Mouse (Mus musculus) adrenal gland, adult (tissue): ENCODE data around the gene Ebi3.
A peak's percentile ranks its signal among the peaks of the same experiment; 100 is the strongest.

Experiments
- DNase-seq, 2 experiments: peaks; one replicate each; pipeline ENCODE4 v3.0.0; 2022 to 2023; ENCODE audit warnings: low spot score in 1 of 2; ENCODE audit not compliant: inconsistent age in 2 of 2

The Ebi3 gene

DNA sequence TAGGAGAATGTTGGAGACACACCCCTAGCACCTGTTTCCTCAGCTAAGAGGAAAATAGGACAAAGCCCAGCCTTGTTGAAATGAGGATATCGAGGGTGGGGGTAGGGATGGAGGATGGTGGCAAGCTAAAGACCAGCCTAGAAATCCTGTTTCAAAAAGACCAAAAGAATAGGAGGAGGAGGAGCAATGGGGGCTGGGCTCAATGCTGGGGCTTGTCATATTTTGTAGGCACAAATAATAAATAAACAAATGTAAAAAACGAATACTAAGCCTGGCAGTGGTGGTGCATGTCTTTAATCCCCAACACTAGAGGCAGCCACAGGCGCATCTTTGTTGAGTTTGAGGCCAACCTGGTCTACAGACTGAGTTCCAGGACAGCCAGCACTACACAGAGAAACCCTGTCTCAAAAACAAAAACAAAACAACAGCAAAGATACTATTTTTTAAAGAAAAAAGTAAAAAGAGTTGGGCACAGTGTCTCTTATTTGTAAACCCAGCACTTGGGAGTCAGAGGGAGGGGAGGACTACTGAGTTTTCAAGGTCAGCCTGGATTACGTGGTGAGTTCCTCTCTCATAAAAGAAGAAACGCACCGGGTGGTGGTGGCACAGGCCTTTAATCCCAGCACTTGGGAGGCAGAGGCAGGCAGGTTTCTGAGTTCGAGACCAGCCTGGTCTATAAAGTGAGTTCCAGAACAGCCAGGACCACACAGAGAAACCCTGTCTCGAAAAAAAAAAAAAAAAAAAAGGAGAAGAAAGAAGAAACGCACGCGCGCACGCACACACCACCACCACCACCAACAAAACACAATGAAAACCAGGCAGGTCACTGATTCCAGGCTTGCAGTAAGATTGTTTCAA lies 5.5 kb downstream of the Ebi3 start:
- DNase-seq = peak; percentile 35 to 56

DNA sequence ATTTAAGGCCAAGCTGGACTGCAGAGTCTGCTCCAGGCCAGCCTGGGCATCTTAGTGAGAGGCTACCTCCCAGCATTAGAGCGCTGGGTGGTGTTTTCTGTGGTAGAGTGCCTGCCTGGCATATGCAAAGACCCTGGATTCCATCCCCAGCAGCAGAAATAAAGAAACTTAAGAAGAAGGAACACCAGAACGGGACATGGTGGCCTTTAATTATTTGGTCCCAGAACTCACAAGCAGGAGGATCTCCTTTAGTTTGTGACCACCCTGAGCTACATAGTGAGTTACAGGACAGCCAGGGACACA lies 6.1 kb downstream of the Ebi3 start:
- DNase-seq = no peak

DNA sequence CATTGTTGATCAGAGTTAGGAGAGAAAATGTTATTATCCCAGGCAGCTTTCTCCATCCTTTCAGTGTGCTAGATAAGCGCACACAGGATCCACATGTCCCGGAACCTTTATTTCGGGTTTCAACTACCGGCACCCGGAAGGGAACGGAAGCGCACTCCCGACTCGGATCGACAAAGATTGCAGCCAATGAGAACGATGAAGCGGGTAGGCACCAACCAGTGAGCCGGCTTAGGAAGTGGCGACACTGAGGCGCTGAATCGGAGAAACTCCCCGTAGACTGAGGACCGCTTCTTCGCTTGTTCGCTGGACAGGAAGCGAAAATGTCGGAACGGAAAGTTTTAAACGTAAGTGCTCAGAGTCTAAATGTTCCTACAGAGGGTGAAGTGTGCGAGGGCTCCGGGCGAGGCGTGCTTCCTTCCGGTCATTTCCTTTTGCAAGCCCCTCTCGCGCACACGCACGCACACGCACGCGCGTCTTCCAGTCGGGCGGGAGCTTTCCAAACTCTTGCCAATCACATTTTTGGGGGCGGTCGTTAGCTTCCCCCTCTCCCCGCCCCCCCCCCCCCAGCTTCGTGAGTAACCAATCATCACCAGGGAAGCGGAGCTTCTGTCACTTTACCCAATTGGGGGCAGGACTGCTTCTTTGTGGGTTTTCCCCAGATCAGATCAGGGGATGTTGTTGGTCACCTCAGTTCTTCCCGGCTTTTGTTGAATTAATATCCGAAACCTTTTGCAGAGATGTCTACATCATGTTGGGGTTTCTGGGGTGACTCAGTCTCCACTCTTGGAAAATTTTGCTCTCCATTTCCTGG lies 6.7 kb downstream of the Ebi3 start, which contains the start of gene Yju2:
Yju2 (plus strand) TSS at position 182 of the 811 bp plus-strand sequence.
- peak; percentile 93 to 99 for DNase-seq

DNA sequence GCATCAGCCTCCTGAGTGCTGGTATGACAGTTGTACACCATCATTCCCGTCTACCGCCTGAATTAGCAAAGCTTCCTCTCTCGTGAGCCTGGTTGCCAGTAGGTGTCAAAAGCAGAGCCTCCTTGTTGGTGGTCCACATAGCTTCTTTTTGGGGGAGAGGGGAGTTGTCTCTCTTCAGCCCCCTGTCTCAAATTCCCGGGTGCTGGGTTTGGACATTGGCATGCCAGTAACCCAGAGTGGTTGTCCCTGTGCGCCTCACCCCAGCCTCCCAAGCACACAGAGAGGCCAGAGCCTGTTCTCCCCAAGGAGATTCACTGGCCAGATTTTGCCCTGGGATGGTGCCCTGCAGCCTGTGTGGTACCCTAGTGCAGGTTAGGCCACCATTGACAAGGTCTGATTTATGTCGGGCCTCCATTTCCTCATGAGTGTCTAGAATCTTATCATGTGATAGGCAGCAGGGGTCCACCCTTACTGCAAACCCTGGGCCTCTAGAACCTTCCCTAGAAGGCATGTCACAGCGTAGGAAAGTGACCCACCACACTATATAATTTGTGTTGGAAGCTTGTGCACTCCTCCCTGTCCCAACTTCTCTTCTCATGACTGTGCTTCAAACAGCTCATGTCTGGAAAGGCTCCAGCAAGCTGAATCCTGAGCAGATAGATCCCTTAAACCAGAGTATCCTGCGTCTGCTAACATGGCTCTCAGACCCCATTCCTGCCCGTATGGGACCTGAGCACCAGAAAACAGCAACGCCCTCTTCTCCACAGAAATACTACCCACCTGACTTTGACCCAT lies 7.7 kb downstream of the Ebi3 start:
- peak in 1 of 2 experiments; percentile 28 for DNase-seq

DNA sequence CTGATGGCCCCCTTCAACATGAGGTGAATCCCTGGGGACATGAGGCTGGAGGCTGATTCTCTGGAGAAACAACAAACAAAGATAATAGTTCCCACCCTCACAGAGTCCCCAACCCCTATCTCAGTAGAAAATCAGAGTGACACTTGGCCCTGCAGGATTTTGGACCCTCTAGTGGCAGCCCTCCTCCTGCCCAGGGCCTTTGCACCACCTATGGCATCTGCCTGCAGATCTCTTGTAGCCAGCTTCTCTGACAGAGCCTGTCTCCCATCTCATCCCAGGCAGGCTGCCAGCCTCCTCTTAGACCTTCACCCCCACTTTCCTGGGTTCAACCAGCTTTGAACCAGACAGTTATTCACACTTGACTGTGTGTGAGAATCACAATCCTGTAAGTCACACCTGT lies 8.4 kb downstream of the Ebi3 start:
- no peak for DNase-seq

DNA sequence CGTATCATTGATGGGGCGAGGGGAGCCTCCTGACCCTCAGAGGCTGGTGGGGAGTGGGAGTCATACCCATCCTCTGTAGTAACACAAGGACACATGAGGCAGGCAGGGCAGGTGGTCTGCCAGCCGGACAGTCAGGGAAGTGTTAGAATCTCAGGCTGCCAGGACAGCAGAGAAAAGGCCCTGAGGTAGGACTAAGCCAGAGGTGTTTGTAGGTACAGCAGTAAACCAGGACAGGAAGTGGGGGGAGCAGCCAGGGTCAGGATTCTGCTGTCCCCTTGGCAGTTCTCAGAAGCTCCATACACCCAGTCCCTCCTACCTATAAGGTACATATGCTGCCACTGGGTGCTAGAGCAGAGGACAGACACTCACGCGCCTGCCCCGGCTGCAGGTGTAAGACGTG lies 9.2 kb downstream of the Ebi3 start:
- DNase-seq = no peak

DNA sequence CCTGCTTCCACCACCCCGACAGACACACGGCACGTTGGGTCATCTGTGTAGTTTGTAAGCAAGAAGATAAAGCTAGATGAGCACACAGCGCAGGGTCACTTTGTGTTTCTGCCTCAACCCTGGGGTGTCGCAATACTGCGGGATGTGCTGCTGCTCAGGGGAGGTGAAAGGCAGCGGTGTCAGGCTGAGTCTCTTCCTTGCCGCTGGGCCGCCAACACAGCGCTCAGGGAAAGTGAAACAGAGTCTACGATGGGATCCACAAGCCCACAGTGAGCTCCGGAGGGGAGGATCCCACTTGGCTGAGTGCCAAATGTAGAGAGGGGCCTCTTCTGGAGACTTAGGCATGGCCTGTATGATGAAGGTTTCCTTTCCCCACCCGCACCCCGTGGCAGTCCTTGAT lies 10.7 kb downstream of the Ebi3 start:
- DNase-seq = no peak

DNA sequence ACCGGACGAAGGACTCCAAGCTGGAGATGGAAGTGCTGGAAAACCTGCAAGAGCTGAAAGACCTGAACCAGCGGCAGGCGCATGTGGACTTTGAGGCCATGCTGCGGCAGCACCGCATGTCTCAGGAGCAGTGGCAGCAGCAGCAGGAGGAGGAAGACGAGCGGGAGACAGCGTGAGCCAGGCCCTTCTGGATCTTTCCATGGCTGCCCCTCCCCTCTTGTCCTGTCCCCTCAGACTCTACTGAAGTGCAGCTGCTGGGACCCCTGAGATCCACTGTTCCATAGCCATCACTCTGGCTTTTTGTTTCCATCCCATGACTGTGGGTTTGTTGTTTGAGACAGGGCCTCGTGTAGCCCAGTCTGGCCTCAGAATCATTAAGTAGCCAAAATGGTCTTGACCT lies 12.1 kb downstream of the Ebi3 start:
- no peak for DNase-seq

DNA sequence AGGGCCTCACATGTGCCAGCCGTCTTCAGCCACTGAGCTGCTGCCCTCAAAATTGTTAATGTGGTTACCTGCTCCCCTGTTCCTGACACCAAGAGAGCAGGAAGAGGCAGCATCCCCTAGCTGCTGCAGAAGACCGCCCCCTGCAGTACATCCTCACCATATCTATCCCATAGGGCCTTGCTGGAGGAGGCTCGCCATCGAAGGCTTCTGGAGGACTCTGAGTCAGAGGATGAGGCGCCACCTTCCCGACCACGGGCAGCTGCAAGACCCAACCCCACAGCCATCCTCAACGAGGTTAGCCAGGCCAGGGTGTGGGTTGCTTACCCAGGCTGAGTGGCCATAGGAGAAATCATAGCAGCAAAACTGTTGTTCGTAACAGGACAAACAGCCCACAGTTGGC lies 12.6 kb downstream of the Ebi3 start:
- DNase-seq = no peak

DNA sequence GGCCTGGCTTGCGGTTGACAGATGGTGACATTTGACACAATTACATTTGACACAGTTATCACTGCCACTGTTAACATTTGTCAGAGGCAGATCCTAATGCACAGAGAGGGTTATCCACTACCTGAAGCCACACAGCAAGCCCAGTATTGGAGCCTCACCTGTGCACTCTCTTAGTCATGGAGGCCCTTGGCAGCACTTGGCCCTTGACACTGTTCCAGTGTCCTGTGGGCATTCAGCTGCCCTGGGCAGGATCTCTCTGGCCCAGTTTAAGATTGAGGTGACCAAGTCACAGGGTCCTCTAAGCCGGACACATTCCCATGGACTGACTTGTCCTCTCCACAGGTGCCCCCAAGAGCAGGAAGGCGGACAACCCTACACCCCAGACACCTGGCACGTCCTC lies 14.7 kb downstream of the Ebi3 start:
- no peak for DNase-seq

DNA sequence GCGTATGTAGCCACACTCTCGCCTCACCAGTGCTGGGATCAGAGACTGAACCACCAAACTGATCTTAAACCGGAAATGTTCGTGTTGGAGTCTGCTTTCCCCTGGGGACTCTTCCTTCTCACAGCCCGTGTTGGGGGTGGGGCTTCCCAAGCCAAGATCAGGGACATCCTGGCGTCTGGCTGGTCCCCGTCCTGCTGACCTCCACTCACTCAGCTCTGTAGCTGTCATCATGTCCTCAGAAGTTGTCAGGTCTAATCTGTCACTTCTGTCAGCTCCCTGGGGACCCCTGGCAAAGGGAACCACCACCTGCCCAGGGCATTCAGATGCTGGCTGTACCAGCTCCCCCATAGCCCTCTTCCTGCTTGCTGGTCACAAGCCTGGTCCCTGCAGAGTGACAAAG lies 15.8 kb downstream of the Ebi3 start:
- peak in 1 of 2 experiments; percentile 26 for DNase-seq

DNA sequence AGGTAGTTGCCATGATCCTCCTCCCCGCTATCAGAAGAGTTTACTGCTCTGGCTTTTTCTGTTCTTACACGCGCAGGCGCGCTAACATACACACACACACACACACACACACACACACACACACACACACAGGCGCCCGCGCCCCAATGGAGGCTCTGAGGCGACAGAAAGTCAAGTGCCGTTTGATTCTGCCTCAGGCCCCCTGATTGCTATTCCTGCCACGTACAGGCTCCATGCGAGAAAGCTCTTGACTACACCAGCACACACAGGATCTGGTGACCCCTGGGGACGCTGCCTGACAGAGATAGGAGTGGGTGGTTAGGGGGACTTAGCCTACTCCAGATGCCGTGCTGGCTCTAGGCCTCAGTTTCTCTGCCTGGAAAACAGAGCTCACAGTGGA lies 17.1 kb downstream of the Ebi3 start:
- DNase-seq = no peak

DNA sequence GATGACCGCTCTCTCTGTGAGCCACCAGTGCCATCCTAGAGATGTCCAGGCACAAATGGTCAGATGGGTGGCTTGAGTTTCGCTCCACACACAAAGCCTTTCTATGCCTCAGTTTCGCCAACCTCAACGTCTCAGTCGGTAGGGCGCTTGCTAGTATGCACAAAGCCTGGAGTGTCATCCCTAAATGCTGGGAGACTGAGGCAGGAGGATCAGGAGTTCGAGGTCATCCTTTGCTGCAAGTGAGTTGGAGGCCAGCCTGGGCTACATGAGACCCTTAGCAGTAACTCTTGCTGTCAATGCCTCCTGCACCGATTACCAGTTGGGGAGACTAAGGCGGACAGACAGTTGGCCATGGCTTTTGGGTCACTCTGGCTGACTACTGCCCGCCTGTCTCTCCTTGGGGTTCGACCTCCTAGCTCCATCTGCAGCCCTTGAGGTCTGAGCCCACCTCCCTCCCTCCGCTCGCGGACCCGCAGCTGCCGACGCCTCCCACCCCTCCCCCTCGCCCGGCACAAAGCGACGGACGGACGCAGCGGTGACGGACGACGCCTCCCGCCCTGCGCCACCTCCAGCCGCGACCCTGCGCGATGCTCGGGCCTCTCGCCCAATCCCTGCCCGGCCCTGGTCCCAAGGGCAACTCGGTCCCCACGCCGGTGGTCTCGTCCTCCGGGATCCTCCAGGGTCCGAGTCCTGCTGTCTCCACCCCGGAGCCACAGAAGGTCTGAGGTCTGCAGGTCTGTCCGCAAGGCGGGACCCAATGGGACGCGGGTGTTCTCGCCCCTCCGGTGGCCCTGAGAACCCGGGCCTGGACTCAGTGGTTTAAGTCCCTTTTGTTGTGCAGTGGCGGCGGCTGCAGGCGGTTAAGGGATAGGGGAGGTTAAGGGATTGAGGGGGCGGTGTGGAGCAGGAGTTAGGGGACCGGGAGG lies 17.8 kb downstream of the Ebi3 start, which contains the start of gene Shd:
Shd (plus strand) TSS at position 502 of the 926 bp plus-strand sequence.
- peak; percentile 29 to 65 for DNase-seq

DNA sequence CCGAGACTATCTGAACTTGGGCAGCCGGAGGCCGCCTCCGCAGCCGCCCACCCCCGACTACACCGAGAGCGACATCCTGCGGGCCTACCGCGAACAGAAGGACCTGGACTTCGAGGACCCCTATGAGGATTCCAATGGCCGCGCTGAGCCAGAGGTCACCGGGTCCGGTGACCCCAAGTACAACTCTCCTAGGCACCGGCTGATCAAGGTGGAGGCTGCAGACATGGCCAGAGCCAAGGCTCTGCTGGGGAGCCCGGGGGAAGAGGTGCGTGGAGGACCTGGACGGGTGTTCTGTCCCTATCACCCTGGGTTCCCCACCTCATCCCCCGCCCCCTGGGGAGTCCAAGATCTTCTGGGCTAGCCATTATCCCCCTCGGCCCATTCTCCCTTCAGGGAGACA lies 19.0 kb downstream of the Ebi3 start:
- DNase-seq = no peak

DNA sequence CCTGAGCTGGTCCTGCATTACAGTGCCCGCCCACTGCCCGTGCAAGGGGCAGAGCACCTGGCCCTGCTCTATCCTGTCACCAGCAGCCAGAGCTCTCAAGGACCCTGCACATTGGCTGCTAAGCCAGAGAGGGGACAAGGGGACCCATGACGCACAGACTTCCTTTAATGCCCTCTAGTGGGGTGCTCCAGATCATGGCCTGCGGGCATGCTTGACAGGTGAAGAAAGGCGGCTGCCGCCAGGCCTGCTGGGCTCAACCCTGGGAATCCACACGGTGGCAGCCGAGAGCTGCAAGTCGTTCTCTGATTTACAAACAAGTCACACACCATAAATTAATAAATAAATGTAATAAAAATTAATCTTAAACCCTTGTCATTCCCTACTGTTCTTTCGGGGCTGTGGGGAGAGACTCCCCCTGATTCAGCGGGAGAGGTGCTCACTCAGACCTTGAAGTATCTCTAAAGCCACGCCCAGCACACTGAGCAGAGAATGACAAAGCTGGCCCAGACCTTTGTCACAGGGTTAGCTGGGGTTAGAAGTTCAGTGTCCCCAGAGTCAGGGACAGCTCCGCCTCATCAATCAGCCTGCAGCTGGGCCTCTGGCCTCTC lies 23.9 kb downstream of the Ebi3 start:
- DNase-seq = peak; percentile 83 to 93

DNA sequence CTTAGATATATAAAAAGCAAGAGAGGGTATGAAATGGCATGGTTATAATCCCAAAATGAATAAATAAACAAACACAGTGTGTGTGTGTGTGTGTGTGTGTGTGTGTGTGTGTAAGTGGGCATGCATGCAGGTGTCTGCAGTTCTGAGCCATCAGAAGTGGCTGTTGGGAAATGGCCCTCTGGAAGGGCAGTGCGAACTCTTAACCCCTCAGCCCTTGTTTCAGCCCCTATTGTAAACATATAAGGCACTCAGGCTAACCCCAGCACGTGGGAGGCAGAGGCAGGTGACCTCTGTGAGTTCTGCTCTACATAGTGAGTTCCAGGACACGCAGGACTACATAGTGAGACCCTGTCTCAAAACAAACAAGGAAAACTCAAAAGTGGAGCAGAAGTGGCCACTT lies 24.9 kb downstream of the Ebi3 start:
- no peak for DNase-seq

DNA sequence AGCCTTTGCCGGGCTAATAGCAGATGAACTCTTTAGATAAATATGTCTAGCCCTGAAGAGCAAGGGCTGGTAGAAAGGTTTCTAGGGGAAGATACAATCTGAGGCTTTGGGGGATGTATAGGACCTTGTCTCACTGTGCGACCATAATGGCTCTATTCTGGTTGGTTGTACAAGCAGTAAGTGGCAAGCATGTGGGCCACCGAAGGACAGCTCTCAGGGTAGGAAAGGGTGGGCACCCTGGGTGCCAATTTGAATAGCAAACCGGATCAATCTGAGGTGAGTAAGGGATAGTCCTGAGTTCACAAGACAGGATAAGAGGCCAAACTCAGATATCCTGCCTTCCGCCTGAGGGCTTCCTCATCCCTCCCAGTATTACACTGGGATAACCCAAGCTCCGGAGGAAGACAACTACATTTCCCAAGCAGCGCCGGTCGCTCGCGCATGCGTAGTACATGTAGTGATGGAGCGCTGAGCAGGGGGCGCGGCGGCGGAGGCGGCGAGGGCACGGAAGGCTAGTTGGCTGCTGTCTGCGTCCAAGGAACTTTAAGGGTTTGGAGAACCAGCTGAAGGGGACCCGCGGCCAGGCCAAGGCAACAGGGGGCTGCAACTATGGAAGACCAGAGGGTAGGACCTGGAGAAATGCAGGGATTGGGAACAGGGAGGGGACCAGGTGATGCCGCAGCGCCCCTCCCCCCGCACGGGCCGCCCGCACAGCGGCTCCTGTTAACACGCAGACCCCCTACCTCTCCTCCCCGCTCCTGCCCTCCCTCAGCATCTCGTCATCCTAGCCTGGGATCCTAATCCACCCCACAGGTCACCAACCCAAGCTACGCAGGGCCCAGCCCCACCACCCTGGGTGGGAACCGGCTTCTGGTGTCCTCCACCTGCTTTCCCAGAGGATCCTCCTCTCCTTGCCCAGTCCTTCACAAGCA lies 33.9 kb downstream of the Ebi3 start, which contains the start of gene Fsd1:
Fsd1 (plus strand) TSS at position 480 of the 932 bp plus-strand sequence.
- peak in 1 of 2 experiments; percentile 59 for DNase-seq

DNA sequence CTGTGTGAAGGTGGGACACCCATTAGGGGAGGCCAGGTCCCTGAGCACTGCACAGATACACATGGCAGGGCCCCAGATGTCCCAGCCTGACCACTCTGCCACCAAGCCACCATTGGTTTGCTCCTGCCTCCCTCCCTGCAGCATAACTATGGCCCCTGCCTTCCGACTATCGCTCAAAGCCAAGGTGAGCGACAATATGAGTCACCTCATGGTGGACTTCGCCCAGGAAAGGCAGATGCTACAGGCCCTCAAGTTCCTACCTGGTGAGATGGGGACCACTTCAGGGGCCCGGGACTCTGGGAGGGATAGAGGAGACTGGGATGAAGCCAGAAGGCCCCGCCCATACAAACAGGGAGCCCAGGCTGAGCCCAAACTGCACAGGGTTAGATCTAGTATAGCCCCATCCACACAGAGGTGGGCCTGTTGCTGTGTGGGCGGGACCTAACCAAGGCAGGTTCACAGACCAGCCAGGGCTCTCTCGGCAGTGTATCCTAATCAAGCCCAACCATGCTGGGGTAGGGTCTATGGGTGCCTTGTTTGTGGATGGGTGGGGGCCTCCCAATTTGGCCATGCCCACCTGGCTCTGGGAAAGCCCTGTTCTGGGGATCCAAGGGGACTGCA lies 37.9 kb downstream of the Ebi3 start:
- no peak for DNase-seq
